Mouse (Mus musculus): ENCODE measurements around the gene Morn2.
A peak's percentile ranks its signal among the peaks of the same experiment; 100 is the strongest.

Gene Morn2

DNA sequence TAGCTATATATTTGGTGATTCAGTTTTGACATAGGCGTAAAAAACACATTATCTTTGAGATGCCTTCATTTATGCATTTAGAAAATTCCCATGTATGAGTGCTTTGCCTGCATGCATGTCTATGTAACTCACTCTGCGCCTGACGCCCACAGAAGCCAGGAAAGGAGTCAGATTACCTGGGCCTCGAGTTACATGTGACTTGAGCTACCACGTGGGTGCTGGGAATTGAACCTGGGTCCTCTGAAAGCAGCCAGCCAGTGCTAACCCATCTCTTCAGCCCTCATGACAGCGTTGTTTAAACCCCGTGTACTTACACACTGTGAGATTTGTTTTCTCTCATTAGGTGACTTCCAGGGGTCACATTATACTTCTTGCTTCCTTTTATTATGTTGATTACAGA, 34.5 kb downstream of the Morn2 start:
- no peak for DNase-seq

DNA sequence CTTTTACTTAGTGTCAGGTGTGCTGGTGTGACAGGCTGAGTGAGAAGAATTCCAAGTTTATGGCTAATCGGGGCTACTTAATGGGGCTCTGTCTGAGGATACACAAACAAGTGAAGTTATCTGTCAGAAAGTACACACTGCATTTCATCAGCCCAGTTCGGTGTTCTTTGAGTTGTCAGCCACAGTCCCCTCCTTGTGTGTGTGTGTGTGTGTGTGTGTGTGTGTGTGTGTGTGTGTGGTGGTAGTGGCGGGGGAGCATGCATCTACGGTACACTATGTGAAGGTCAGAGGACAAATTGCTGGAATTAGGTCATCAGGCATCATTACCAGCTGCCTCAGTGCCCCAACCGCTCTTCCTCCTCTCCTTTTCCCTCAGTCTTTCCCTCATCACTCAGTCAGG, 35.5 kb downstream of the Morn2 start:
- no peak for DNase-seq

- DNase-seq, result no peak
Observed at GRCm38 (mm10) chr17:80326431-80326830, 36.4 kb downstream of the Morn2 start.

- DNase-seq, result peak; percentile 44
Observed at GRCm38 (mm10) chr17:80332386-80332785, 42.4 kb downstream of the Morn2 start.

DNA sequence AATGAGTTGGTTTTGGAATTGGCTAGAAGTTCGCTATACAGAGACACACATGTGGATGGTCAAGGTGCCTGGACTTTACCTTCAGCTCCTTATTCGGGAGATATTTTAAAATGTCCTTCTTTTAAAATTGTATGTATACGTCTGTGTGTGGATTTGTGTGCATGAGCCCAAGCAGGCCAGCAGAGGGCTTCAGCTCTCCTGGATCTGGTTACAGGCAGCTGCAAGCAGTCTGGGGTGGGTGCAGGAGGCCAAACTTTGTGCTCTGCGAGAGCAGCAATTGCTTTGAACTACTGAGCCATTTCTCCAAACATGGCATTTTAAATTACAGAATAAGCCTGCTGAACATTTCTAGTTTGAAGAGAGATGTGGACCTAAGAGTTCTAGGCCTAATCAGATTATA, 55.3 kb downstream of the Morn2 start:
- peak; percentile 42 for DNase-seq

DNA sequence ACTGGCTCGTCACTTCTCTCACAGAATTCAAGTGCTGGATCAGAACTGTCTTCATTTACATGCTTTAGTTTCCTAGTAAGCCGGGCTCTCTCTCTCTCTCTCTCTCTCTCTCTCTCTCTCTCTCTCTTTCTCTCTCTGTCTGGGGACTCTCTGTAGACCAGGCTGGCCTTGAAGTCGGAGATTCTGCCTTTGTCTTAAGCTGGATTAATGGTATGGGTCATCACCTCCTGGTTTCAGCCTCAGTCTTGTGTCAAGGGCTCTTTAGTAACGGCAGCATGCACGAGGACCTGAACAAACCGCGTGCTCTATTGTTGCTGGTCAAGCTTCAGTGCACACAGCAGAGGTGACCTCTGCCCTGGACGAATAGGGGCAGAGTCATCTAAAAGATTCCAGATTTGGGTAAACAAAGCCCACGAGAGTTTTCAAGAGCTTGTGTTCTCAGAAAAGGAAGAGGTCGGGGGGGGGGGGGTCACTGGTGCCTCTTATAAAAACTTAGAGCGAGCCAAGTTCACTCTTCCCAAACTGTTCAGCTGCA, 56.7 kb downstream of the Morn2 start:
- no peak for DNase-seq

Data from thymus, postnatal 4 days (tissue).